Mouse (Mus musculus): ENCODE measurements around the gene Apoa2.
"Not testable (repeated sequence)": the region's sequence is repeated elsewhere in the genome, so short reads cannot be mapped to it uniquely, and the experiment has no call there.

Gene Apoa2

DNA sequence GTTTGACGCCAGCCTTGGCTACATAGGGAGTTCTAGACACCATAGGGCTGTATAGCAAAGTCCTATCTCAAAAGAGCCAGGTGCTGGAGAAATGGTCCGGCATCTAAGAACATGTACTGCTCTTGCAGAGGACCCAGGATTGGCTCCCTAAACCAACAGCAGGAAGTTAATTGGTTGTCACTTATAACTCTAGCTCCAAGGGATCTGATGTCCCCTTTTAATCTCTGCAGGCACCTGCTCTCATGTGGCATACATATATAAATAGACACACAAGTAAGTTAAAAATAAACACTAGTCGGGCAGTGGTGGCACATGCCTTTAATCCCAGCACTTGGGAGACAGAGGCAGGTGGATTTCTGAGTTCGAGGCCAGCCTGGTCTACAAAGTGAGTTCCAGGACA is 10.9 kb downstream of the Apoa2 start:
- DNase-seq (ENCODE audit: low read depth, low spot score) = peak; percentile 73

DNA sequence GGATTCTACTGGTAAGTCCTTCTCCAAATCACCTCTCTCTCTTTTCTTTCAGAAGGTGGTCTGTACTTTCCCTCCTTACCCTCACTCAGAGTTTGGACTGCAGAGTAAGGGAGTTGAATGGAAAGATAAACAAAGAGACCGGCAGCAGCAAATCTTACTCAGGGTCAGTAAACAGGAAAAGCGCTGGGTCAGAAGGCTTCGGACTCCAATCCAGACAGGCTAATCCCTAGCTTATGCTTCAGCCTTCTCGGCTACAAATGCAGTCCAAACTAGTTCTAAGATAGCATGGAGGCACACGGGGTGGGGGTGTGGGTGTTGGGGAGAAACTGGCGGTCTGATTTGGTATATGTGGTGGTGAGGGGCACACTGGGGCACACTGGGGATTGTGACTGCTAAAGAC is 12.6 kb downstream of the Apoa2 start:
- DNase-seq (ENCODE audit: low read depth, low spot score) = no peak

DNA sequence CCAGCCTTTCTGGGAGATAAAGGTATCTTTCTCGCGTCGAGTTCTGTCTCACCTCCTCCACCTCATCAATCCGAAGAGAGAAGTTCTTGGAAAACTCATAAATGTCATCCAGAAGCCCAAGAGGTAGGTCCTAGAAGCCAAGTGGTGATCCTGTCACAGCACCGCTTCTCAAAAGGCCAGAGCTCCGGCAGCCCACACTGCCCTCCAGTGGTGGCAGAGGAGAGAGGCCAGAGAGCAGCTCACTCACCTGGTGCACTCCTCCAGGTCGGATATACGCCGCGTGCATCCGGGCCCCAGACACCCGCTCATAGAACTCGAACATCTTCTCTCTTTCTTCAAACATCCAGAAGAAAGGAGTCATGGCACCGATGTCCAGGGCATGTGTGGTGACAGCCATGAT is 13.6 kb downstream of the Apoa2 start:
- no peak for DNase-seq (ENCODE audit: low read depth, low spot score)

DNA sequence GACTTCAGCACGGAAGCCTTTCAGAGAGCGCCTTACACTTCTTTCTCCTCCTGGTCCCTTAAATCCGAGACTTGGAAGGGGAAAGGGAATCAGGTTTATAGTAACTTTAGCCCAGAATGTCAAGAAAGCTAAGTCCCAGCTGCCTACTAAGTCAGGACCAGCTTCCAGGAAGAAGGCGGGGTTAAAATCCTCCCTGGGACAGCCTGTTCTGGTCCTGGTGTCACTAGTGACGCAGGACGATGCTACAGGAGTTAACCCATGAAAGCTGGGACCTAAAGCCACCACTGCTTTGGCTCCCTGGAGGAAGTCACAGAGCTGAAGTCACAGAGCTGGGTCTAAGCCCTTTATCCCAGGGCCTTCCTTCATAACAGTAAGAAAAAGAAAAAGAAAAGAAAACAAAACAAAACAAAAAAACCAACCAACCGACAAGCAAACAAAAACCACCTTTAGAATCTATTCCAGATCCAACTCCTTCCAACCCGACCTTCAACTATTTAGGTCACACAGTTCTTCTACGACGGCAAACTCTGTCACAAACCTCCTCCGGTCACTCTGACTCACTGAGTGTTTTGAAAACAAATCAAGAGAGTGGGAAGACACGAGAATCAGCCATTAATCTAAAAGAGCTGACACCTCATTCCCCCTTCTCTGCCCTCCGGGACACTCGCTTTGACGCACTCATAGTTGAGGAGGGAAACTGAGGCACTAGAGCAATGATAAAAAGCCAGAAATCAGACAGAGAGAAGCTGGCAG is 15.3 kb downstream of the Apoa2 start:
- peak; percentile 86 for DNase-seq (ENCODE audit: low read depth, low spot score)

DNA sequence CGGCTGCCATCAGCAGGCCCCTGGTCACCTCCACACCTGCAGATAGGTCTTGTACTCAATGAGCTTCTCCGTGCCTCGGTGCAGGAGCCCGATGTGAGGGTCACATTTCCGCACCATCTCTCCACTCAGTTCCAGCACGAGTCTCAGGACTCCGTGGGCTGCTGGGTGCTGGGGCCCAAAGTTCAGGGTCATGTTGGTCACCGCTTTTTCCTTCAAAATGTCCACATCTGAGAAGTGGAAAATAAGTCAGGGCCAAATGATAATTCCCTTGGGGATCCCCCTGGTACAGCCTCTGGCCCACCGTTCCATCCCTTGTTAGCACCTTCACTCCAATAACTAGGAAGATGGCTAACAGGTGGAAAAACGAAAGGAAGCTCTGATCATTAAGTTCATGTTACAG is 16.1 kb downstream of the Apoa2 start:
- DNase-seq (ENCODE audit: low read depth, low spot score) = no peak

DNA sequence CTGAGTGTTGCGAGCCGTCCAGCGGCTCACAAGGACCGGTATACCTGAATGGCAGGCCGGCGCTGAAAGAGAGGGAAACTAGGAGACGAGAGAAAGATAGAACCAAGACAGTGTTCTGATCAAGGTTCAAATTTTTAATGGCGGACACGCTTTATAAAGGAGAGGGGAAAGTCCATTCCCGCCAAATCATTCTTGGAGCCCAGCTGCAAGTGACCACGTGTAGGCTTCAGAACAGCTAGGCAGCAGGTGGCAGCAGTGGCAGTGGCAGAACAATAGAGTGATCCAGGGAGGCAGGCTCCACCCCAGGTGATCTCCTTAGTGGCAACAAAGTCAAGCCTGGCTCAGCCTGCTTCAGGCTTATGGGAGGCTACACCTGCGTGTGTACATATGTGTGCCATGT is 17.1 kb downstream of the Apoa2 start:
- DNase-seq (ENCODE audit: low read depth, low spot score) = not testable (repeated sequence)

DNA sequence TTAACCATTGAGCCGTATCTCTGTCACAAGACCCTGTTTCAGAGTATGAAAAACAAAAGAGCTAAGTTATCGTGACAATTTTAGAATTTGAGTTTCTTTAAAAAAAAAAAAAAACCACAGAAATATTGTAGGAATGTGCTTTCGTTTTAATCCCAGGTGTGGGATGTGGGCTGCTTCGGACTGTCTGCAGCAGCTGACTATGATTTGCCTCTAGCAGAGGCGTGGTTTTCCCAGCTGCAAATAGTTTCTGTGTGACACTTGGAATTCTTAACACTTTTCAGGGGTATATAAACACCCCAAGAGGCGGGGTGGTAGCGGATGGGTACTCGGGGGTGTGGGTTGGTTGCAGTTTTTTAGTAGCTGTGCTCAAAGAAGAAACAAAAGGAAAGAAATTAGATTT is 20.5 kb downstream of the Apoa2 start:
- no peak for DNase-seq (ENCODE audit: low read depth, low spot score)

DNA sequence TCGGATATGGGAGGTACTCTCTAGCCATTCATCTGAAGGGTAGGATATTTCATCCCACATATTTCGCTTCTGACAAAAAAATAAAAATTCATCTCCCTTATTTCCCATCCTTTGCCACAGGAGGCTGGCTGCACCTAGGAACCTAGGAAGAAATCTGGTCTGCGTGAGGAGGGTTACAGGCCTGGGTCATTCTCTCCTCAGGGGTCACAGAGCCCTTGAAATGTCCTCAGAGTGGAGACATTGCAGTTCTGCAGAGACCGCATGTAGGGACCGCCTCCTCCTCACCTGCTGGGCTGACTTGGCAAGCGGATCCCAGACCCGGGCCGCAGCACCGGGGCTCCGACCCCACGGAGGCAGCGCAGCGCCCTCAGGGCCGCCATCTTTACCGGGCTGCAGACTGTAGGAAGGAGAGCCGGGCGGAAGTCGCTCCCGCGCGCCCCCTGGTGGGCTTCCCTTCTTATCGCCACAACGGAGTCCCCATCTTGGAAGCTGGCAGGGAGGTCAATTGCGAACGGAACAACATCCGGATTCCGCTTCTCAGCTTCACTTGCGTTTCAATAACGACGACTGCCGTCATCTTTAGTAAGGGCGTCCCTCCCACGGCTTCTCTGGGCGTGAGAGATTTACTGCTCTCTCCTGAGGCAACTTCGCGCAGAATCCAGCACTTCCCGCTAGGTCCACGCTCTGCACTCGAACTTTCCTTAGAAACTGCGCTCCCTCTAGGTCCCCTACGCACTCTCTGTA is 22.0 kb downstream of the Apoa2 start:
- DNase-seq (ENCODE audit: low read depth, low spot score) = peak; percentile 99

DNA sequence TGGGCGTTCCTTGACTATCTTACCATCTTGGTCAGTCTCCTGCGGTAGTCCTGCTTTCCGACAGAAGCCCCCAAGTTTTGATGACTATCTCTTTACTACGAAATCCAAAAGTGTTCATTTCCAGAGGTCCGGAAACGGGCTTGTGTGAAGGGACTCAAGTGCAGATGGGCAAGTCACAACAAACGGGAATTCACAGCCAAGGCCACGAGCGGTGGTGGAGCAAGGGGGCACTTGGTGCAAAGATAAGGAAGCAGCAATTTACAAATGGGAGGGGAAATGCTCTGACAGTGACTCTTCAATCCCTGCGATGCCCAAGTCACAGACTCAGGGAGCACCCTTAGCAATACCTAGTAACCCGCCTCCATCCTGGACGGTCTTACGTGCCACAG is 22.6 kb downstream of the Apoa2 start:
- no peak for DNase-seq (ENCODE audit: low read depth, low spot score)

DNA sequence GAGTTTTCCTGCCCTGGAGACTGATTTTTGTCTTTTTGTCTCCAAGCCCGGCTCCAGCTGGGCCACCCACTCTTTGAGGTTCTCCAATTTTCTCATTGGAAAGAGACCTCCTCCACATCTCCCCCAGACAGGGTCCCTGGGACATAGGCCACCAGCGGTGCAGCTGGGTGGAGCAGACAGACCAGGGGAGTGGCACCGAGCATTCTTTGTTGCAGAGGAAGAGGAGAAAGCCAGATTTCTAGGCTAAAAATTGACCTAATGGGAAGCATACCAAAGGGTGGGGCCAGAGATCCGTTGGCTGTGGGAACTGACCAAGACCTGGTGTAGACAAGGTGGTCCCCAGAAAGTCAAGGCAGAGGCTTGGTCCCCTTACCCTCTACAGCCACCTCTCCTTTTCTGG is 23.1 kb downstream of the Apoa2 start:
- no peak for DNase-seq (ENCODE audit: low read depth, low spot score)

DNA sequence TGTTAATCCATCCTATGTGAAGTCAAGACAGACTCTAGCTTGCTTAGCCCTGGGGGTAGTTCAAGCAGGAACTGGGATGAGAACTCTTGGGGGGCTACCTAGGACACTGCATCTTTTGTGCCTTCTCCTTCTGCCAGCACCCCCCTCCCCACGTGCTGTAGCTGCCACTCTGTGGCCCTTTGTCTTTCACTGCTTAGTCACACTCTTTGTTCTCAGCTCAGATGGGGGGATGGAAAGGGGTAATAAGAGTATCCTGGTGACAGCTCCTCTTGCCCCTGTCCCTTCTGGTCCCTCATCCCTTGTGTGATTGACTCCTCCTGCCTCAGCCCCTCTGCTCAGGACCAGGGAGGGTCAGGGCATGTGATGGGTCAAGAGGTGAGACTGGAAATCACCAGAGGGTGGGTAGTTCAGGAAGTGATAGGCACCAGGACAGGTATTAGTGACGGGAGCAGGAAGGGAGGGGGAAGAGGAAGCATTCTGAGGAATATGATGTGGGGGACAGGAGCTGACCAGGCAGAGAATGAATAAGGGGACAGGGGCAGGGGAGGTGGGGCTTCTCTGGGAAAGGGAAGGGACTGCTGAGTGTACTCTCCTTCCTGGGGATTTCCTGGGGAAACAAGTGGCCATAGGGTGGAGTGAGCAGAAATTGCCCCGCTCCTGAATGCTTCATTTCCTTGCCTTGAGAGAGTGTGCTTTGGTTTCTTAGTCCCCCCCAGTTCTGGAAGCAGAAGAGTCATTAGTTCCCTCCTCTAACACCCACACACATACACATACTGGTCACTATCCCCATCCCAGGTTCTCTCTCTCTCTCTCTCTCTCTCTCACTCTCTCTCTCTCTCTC is 23.8 kb downstream of the Apoa2 start:
- DNase-seq (ENCODE audit: low read depth, low spot score) = no peak

DNA sequence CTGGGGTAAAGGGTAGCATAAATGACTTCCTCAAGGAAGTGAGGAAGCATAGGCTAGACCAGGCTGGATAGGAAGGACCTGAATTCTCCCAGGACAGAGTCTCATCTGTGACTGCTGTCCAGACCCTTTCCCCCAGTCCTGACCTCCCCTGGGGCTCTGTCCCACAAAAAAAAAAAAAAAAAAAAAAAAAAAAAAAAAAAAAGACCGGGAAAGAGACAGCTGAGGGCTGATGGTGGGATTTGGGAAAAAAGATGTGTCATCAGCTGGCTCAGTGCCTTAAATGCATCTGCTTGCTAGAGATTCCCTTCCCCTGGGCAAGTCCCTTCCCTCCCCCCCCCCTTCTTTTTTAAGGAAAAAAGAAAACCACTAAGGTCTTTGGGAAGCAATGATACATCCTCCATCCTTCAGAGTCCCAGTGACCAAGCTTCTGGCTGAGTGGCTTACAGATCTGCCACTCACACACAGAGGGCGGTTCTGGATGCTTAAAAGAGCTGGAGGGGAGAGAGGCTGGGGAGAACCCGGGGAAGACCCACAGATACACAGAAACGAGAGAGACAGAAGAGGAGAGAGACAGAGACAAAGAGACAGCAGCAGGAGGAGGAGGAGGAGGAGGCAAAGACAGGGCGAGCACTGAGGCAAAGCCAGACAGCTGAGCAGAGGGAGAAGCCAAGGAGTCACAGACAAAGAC is 25.2 kb downstream of the Apoa2 start, which contains the start of gene Adamts4:
Adamts4 (plus strand) TSS at position 509 of the 688 bp plus-strand sequence.
- no peak for DNase-seq (ENCODE audit: low read depth, low spot score)

DNA sequence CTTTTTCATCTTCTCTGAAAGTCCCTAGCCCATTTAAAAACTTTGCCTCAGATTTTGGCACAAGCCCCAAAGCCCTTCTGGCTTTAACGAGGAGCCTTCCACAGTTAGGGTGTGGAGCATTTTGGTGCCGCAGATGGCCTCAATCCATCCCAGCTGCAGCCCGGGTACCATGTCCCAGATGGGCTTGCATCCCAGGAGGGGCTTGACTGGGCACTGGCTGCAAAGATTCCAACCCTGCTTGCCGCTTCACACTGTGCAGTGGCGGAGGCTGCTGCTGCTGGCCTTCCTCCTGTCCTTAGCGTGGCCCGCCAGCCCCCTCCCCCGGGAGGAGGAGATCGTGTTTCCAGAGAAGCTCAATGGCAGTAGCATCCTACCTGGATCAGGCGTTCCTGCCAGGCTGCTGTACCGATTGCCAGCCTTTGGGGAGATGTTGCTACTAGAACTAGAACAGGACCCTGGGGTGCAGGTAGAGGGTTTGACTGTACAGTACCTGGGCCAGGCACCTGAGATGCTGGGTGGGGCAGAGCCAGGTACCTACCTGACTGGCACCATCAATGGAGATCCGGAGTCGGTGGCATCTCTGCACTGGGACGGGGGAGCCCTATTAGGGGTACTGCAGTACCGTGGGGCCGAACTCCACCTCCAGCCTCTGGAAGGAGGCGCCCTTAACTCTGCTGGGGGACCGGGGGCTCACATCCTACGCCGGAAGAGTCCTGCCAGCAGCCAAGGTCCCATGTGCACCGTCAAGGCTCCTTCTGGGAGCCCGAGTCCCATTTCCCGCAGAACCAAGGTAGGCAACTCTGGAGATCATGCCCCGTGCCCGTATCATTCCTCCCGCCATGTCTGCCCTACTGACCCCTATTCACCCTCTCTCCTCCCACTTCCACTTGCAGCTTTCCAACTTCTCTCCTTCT is 26.1 kb downstream of the Apoa2 start, which contains the start of gene Ndufs2:
Ndufs2 (minus strand) TSS at position 709 of the 914 bp plus-strand sequence.
- no peak for DNase-seq (ENCODE audit: low read depth, low spot score)

DNA sequence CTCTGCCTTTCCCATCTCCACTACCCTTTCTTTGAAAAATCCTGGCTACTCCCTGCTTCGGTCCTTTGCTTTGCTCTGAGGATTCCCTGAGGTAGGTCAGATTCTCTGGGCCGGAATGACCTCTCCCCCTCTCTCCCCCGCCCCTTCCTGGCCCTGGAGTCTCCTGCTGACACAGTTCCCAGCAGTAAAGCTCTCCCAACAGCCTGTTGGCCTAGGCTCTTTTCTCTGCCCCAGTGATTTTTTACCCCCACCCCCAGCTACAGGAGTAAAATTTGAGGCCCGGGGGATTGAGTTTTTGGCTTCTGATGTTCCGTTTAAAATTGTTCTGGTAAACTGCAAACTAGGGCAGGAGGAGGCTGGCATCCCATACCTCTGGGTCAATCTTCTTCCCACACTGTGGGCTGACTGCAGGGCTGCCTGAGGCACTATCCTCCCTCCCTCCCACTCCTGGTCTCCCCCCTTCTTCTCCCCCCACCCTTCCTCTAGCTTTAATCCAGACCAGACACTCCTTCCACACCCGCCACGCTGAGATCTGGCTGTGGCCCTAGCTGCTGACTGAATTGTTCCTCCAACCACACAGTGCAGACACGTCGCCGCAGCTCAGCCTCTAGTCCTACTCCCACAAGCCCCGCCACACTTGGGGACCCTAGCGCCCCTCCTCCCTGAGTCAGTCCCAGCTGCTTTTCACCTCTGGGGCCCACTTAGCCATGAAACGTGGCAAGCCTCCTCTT is 26.9 kb downstream of the Apoa2 start:
- no peak for DNase-seq (ENCODE audit: low read depth, low spot score)

DNA sequence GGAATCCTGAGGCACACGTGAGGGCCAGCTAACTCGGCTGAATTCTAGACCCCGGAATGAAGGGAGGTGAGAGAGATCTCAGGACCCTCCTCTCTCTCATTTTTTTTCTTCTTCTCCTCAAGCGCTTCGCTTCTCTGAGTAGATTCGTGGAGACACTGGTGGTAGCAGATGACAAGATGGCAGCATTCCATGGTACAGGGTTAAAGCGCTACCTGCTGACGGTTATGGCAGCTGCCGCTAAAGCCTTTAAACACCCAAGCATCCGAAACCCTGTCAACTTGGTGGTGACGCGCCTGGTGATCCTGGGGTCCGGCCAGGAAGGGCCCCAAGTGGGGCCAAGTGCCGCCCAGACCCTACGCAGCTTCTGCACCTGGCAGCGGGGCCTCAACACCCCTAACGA is 27.6 kb downstream of the Apoa2 start:
- DNase-seq (ENCODE audit: low read depth, low spot score) = no peak

DNA sequence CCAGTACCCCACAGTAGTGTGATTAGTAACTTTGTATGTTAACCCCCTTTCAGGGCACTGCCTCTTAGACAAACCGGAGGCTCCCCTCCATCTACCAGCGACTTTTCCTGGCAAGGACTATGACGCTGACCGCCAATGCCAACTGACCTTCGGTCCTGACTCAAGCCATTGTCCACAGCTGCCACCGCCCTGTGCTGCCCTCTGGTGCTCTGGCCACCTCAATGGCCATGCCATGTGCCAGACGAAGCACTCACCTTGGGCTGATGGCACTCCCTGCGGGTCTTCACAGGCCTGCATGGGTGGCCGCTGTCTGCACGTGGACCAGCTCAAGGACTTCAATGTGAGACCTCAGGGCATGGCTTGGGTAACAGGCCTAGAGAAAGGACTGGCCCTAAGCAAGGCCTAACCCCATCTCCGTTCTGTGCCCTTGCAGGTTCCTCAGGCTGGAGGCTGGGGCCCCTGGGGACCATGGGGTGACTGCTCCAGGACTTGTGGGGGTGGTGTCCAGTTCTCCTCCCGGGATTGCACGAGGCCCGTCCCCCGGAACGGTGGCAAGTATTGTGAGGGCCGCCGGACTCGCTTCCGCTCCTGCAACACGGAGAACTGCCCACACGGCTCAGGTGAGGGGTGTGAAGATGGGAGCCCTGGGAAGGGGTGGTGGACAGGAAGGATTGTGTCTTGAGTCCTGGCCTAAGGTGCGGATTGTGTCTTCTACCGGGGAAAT is 31.4 kb downstream of the Apoa2 start:
- no peak for DNase-seq (ENCODE audit: low read depth, low spot score)

DNA sequence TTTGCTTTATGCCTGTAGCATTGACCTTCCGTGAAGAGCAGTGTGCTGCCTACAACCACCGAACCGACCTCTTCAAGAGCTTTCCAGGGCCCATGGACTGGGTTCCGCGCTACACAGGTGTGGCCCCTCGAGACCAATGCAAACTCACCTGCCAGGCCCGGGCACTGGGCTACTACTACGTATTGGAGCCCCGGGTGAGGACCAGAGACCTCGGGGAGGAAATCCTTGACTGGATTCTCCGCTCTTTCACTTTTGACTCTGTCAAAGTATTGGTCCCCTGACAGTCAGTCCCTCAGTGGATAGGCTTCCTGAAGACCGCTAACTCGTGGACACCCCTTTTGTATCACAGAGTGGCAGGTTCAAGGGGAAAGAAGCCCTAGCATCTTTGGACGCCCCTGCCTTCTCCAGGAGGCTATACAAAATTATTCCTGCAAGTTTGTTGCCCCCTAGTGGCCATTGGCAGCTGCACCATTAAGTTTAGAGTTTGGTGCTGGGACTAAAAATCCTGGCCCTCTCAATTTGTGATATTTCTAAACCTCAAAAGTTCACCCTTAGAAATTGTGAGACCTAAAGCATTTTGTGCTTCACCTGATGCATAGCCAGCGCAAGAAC is 32.2 kb downstream of the Apoa2 start:
- DNase-seq (ENCODE audit: low read depth, low spot score) = peak; percentile 62

DNA sequence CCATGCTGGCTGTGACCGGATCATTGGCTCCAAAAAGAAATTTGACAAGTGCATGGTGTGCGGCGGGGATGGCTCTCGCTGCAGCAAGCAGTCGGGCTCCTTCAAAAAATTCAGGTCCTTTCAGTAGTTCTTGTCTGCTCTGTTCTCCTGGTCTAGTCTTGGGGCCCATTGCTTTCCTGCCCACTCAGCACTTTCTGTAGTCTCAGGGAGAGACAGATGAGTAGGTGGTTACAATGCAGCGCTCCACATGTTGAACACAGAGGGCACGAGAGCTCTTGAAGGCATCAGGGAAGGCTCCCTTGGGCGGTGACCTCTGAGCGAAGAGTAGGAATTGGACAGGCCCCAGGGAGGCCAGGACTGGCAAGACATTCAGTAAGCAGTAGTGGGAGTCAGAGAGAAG is 32.9 kb downstream of the Apoa2 start:
- DNase-seq (ENCODE audit: low read depth, low spot score) = no peak

DNA sequence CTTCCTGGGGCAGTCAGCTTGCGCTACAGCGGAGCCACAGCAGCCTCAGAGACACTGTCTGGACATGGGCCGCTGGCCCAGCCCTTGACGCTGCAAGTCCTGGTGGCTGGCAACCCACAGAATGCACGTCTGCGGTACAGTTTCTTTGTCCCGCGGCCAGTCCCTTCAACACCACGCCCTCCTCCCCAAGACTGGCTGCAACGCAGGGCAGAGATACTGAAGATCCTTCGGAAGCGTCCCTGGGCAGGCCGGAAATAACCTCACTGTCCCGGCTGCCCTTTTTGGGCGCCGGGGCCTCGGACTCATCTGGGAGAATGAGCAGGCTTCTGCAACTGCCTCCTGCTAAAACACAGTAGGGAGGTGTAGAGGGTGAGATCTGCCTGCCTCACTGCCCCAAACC is 34.1 kb downstream of the Apoa2 start:
- DNase-seq (ENCODE audit: low read depth, low spot score) = no peak

Data from skeletal muscle tissue, adult 2 months (tissue).